Mouse (Mus musculus) hematopoietic stem cell, adult 5-6 weeks (primary cell): Measurements from ENCODE around the gene Nags. TPM values are rescaled to one million over a fixed set of nuclear protein-coding genes. Genes with fewer than 3 reads are reported as not detected.
A peak's percentile ranks its signal among the peaks of the same experiment; 100 is the strongest.
"Not testable (repeated sequence)": the region's sequence is repeated elsewhere in the genome, so short reads cannot be mapped to it uniquely, and the experiment has no call there.

ENCODE experiments used
- ATAC-seq, 2 experiments: fragments of 125-278 bp in 1 of 2; replicated peaks in 1 of 2; 2 replicates each; pipeline ENCODE4 v1.8.0; 2016 to 2017; ENCODE audit warnings: inconsistent platforms in 2 of 2, mild to moderate bottlenecking in 2 of 2, moderate number of reproducible peaks in 2 of 2, low read depth in 1 of 2, moderate TSS enrichment in 1 of 2; ENCODE audit not compliant: low FRiP score in 2 of 2, poor library complexity in 2 of 2, severe bottlenecking in 2 of 2, insufficient read depth in 1 of 2, low TSS enrichment in 1 of 2
- total RNA-seq: library from RNA; stranded (forward); fragments of 172-1452, 232-1000 nt; gene quantifications from 2 replicates; pipeline ENCODE4 v1.2.3, GENCODE M21; 2017

Nags gene
- total RNA-seq, 1 experiment from 2014 or later, result 0.65 TPM

DNA sequence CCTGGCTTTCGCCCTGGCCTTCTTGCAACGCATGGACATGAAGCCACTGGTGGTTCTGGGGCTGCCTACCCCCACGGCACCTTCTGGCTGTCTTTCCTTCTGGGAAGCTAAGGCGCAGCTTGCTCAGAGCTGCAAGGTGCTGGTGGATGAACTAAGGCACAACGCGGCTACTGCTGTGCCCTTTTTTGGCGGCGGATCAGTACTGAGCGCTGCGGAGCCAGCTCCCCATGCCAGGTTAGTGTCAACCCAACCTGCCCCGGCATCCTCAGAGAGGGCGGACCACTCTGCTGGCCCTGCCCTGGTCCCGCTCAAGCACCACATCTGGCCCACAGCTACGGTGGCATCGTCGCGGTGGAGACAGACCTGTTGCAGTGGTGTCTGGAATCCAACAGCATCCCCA, 1.2 kb downstream of the Nags start:
- ATAC-seq, result 0 out of 4 replicates have a peak, but pooled peaks of 1 of the 2 experiments have one; percentile 42

DNA sequence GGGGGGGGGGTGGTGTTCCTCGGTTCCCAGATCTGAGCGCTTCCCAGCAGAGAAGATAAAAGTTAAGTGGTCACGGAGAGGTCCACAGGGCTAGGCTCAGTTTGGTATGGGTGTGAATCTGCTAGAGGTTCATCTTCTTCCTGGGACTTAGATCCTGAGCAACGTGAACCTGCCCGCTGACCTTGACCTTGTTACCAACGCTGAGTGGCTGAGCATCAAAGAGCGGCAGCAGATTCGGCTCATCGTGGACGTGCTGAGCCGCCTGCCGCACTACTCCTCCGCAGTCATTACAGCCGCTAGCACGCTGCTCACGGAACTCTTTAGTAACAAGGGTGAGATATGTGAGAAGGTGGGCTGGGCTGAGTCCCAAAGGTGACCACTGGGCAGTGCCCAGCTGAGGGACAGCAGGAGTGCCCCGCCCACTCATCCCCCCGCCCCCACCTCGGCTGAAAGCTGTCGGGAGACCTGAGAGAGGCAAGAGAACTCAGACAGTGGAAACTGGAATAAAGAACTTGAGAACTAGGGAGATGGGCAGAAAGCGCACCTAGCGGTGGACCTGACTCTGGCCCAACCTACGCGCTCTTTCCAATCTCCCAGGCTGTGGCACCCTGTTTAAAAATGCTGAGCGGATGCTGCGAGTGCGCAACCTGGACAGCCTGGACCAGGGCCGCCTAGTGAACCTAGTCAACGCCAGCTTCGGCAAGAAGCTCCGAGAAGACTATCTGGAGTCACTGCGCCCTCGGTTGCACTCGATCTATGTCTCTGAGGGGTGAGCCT, 2.1 kb downstream of the Nags start:
- no peak for ATAC-seq

DNA sequence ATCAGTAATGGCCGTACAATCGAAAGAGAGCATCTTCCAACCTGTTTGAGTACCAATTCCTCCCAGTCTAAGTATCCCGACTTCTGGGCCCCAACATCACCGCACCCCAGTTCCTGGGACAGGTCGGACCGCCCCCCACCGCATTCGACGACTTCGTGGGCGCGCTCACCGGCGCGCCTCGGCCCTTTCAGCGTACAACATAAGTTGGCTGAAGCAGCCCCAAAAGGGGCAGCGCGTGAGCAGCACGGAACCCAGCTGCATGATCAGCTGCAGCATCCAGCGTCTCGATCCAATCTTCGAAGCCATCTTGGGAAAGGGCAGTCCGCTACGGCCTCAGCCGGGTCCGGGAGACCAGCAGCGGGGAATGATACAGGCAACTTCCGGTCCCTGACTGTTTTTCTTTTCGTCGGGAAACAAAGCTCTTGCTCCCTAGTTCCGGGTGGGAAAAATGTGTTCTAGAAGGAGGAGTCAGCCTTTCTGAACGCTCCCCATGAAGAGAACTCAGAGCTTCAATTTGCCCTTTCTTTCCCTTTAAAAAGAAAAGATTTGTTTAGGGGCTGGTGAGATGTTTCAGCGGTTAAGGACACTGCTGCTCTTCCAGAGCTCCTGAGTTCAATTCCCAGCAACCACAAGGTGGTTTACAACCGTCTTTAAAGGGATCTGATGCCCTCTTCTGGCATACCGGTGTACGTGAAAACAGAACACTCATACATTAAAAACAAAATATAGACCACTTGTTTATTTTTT, 10.9 kb downstream of the Nags start, which contains the start of gene Tmem101:
Tmem101 (minus strand) TSS at position 366 of the 747 bp plus-strand sequence.
- peak; percentile 68 to 87 for ATAC-seq

GRCm38 (mm10) chr11:102156786-102157089, 11.4 kb downstream of the Nags start:
- ATAC-seq, result no peak

GRCm38 (mm10) chr11:102158024-102158423, 12.7 kb downstream of the Nags start:
- not testable (repeated sequence) for ATAC-seq

GRCm38 (mm10) chr11:102159781-102160180, 14.5 kb downstream of the Nags start:
- no peak for ATAC-seq

DNA sequence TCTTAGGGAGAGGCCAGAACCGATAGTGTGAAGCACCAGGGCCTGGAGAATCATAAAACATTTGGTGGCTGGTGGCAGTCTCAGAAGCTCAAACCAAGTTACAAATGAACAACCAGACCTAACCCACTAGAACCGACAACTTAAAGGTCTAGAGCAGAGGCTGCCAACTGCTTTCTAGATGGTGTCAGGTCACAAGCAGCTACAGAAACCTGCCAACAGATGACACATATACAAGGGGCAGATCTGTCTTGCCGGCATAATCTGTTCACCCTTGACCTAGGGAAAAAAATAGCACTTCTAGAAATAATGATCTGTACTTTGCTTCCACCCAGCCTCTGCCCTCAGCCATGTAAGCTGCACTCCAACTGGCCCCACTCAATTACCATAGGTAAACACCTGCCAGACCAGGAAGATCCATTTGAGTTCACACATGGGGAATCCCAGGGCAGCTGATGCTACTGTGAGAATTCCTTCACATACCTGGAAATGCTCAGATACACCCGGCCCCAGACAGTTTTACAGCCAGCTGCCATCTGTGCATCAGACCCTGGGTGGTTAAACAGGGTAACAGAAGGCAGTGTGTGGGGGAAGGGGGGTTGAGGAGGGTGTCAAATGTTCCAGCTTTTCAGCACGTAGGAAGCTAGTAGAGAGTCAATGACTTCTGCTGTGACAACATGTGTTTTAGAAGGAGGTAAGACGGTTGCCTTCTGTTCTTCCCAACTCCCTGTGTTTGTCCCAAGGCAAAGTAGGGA, 20.8 kb downstream of the Nags start:
- no peak for ATAC-seq

DNA sequence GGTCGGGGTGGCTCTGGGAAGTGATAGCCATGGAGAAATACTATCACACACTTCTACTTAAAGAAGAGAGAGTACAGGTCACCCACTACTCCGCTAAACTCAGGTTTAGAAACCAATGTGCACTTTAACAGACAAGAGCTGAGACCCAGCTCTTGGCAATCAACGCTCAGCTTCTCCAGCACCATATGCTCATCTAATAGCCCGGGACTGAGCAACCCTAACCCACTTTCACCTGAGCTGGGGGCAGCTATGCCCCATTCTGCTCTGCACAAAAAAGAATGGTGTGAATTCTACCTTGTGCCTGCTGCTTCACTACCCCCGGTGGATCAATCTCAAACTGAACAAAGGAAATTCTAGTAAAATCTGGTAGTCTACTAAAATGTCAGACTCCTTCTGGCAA, 22.2 kb downstream of the Nags start:
- no peak for ATAC-seq

DNA sequence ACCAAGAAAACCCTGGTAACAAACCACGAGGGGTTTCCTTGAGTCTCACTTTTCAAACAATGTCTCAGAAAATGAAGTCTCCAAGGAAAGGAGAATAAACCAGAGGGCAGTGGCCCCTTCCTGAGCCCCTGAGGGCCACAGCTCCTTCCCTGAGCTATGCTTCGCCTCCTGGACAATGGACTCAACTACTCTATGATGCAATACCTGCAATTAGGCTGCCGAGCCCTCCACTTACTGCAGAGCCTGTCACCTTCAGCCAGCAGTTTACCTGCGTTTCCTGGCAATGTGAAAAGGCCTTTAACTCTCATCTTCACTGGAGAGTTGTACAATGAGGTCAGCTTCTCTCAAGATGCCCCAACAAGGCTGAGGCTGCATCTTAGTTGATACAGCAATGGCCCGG, 23.4 kb downstream of the Nags start:
- ATAC-seq, result no peak

- ATAC-seq, result no peak
Measured at GRCm38 (mm10) chr11:102179836-102180235, 34.5 kb downstream of the Nags start.

DNA sequence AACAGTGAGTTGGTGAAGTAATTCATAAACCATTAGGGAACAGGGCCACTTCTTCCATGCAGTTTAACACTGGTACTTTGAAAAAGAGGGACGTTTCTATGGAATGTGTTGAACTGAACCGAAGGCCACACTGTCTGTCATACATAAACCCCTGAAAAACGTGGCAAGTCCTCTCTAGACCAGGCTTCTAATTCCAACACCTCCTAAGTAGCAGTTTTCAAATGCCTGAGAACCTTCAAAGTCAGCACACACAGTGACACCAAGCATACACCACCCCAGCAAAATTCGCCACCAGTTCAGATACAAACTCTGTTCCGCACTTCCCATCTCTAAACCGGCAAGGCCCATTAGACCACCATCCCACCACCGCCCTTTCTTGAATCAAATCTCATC, 38.9 kb downstream of the Nags start:
- ATAC-seq, result 0 out of 4 replicates have a peak, but pooled peaks of 1 of the 2 experiments have one; percentile 1

GRCm38 (mm10) chr11:102184646-102185495, 39.6 kb downstream of the Nags start, which contains the start of gene Lsm12:
Gene Lsm12 (minus strand): TSS chr11:102185296.
- ATAC-seq, result peak; percentile 61 to 82

GRCm38 (mm10) chr11:102185677-102186076, 40.4 kb downstream of the Nags start:
- ATAC-seq, result no peak

DNA sequence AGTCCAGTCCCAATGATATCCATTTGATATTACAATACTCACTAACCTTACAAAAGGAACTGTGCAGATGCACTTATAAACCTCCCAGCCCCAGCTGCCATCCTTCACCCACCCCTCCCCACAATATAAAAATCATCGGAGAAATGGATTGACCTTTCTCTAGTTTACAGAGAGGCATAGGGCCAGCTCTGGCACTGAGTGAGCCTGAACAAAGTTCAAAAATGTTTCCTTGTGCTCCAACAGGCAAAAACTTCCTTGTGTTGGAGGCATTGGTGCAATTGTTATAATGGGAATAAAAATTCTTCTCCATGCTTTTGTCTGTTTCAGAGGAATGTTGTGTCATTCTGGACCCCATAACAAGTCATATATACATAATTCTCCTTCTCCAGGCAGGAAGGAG, 40.9 kb downstream of the Nags start:
- no peak for ATAC-seq

GRCm38 (mm10) chr11:102188980-102189379, 43.7 kb downstream of the Nags start:
- no peak for ATAC-seq

DNA sequence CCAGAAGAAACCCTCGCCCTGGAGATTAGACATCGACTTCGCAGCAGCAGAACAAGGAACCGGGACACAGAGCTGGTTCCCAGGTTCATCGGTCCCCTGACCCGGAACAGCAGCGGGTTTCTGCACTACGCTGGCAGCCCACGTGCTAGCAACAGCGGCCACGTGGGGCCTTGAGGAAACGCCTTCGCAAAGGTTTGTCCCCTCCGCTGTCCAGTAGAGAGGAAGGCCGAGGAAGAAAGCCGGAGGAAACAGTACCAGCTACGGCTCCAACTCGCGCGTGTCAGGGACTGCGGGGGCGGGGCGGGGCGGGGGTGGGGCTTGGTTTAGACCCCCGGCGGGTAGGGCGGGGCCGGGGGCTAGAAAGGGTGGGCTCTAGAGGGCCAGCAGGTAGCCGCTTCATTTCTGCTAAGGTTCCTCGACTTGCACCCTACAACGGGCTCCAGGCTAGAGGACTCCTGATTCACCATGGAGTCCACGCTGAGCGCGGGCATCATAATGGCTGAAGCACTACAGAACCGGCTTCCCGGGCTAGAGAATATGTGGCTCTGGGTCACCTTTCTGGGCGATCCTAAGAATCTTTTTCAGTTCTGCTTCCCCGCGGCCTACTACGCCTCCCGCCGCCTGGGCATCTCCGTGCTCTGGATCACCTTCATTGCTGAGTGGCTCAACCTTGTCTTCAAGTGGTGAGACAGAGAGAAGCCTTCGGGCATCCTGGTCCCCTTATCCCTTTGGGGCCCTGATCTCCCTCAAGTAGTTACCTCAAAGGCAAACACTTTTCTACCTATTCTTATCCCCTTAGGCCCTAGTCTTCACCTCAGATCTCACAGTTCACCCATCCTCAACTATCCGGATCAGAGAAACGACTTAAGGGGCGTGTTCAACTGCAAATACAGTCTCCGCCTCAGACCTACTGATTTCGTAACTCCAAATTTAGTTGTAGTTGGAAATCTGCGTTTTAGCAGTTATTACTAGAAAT, 44.4 kb downstream of the Nags start, which contains the start of gene G6pc3:
G6pc3 (plus strand) TSS at position 160 of the 976 bp plus-strand sequence.
- peak; percentile 79 to 85 for ATAC-seq
